10 mouse cellular contexts compared by ENCODE assay signal in the genomic region with DNA sequence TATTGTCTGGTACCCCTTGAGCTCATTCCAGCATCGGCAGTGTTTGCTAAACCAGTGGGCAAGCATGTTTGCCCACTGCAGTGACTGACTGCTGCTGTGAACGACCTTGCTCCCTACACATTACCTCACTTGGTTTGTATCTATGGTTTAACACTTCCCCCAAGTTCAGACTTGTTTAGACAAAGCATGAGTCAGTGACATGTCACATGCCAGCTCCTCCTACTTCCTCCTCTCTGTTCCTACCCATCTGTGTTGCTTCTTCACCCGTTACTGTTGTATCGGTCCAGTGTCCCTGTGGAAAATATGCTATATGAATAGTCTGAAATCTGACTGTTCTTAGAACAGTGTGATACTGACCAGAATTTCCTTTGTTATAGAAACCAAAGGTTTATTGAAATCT. TPM values are rescaled to one million over a fixed set of nuclear protein-coding genes. Genes with fewer than 3 reads are reported as not detected.
DNase-seq lines count a peak whose midpoint lies in the region; ATAC-seq lines count a peak whose summit lies in the region.
"Had no signal": no experiment of that assay in that cellular context is flagged by ENCODE, and none has a peak within 500 bp of the region (broad histone marks: within the 10 kb centered on the region; RNA-seq: fewer than 3 reads in every experiment).

No protein-coding gene starts in this region.

- no peaks in the 10 kb centered on the region for H3K9me3 ChIP-seq in kidney, embryonic 16.5 days (ENCODE audit: low read length)
- H3K9me3 ChIP-seq in liver, embryonic 11.5 days (ENCODE audit: control insufficient read depth, low read length): no peaks in the 10 kb centered on the region
- H3K9me3 ChIP-seq: embryonic facial prominence, embryonic 13.5 days had no signal

- H3K27me3 ChIP-seq in kidney, embryonic 16.5 days (ENCODE audit: insufficient read depth, low read length): no peaks in the 10 kb centered on the region
- H3K27me3 ChIP-seq in liver, embryonic 11.5 days (replicated peaks; ENCODE audit: control insufficient read depth, insufficient read depth, low read length): no peaks in the 10 kb centered on the region
- H3K27me3 ChIP-seq: embryonic facial prominence, embryonic 13.5 days had no signal

- no peaks in the 10 kb centered on the region for H3K4me1 ChIP-seq in kidney, embryonic 16.5 days (ENCODE audit: insufficient read depth, low read length)
- peaks cover 15% of the 10 kb centered on the region for H3K4me1 ChIP-seq in liver, embryonic 11.5 days (replicated peaks; ENCODE audit: control insufficient read depth, insufficient read depth, low read length)
- H3K4me1 ChIP-seq: embryonic facial prominence, embryonic 13.5 days had no signal

- H3K4me3 ChIP-seq in kidney, embryonic 16.5 days (ENCODE audit: low read length): no peak overlapping the region
- H3K4me3 ChIP-seq in liver, embryonic 11.5 days (ENCODE audit: low read depth, low read length): no peak overlapping the region
- H3K4me3 ChIP-seq: embryonic facial prominence, embryonic 13.5 days had no signal

- no peak overlapping the region for H3K9ac ChIP-seq in kidney, embryonic 16.5 days (replicated peaks; ENCODE audit: low read length)
- H3K9ac ChIP-seq in liver, embryonic 11.5 days (ENCODE audit: low read depth, low read length): no peak overlapping the region
- H3K9ac ChIP-seq: embryonic facial prominence, embryonic 13.5 days had no signal

- H3K27ac ChIP-seq in kidney, embryonic 16.5 days (ENCODE audit: low read length): no peak overlapping the region
- H3K27ac ChIP-seq in liver, embryonic 11.5 days (ENCODE audit: low read depth, low read length): peak overlapping the region; percentile 13; the same call in 1 of the 2 replicates
- H3K27ac ChIP-seq: embryonic facial prominence, embryonic 13.5 days had no signal

- 63% methylated on average over 4 of the region's 4 CpGs for WGBS in kidney, embryonic 16.5 days
- 51% methylated on average over 4 of the region's 4 CpGs for WGBS in liver, embryonic 11.5 days

- no peak overlapping the region for H3K4me2 ChIP-seq in kidney, embryonic 16.5 days (replicated peaks; ENCODE audit: low read depth, low read length)
- H3K4me2 ChIP-seq in liver, embryonic 11.5 days: no peak overlapping the region
- H3K4me2 ChIP-seq: embryonic facial prominence, embryonic 13.5 days had no signal

- H3K36me3 ChIP-seq in kidney, embryonic 16.5 days (ENCODE audit: insufficient read depth, low read length): peaks cover 14% of the 10 kb centered on the region
- H3K36me3 ChIP-seq in liver, embryonic 11.5 days (ENCODE audit: control insufficient read depth, insufficient read depth, low read length): no peaks in the 10 kb centered on the region

- no peak for DNase-seq in kidney, postnatal 10 days
- DNase-seq in NIH3T3 (ENCODE audit: low read depth): peak; percentile 29
- DNase-seq in liver, embryonic 11.5 days (ENCODE audit: low spot score): no peak
- peak; percentile 71 to 72 for DNase-seq in natural killer cell, adult 2 months (ENCODE audit: low spot score in 2 of 2)
- no peak for DNase-seq in gastrocnemius, postnatal 10 days
- no peak for DNase-seq in layer of hippocampus, postnatal 14 days (ENCODE audit: low spot score in 2 of 2)
- no peak for DNase-seq in cerebellum, adult 9-10 months
- DNase-seq: kidney, postnatal 36 days had no signal

- ATAC-seq in kidney, embryonic 16.5 days (ENCODE audit: low FRiP score, low TSS enrichment): peak; percentile 31; the same call in 1 of the 2 replicates
- ATAC-seq in liver, embryonic 11.5 days (replicated peaks; ENCODE audit: low FRiP score): peak; percentile 68

RNA-seq across cellular contexts. Expression of a gene that starts 44.8 kb away (rescaled TPM):
- polyA plus RNA-seq in kidney, embryonic 16.5 days (2015; fragmentation: Nextera tagmentation; extraction: Ambion mirVana): 26.2 and 26.9 TPM in 2 replicates
- 29.2 and 32.6 TPM in 2 replicates for polyA plus RNA-seq in liver, embryonic 11.5 days (2014; fragmentation: Nextera tagmentation; extraction: Ambion mirVana)
- 10 to 100 TPM; 68.8 to 86.6 TPM for total RNA-seq in gastrocnemius, postnatal 10 days (2021)
- total RNA-seq in layer of hippocampus, postnatal 14 days (2021): 100 to 1,000 TPM; 126 to 129 TPM

RNA-seq across cellular contexts. Expression of a gene that starts 56.0 kb away (rescaled TPM):
- polyA plus RNA-seq in kidney, embryonic 16.5 days (2015; fragmentation: Nextera tagmentation; extraction: Ambion mirVana): 248 and 269 TPM in 2 replicates
- polyA plus RNA-seq in liver, embryonic 11.5 days (2014; fragmentation: Nextera tagmentation; extraction: Ambion mirVana): 39.7 and 41.8 TPM in 2 replicates
- 10 to 100 TPM; 59.7 to 68.9 TPM for total RNA-seq in gastrocnemius, postnatal 10 days (2021)
- total RNA-seq in layer of hippocampus, postnatal 14 days (2021): 100 to 1,000 TPM; 505 to 525 TPM

RNA-seq across cellular contexts. Expression of a gene that starts 59.6 kb away (rescaled TPM):
- 0.68 and 1.3 TPM in 2 replicates for polyA plus RNA-seq in kidney, embryonic 16.5 days (2015; fragmentation: Nextera tagmentation; extraction: Ambion mirVana)
- polyA plus RNA-seq in liver, embryonic 11.5 days (2014; fragmentation: Nextera tagmentation; extraction: Ambion mirVana): 3.2 and 3.5 TPM in 2 replicates
- total RNA-seq in gastrocnemius, postnatal 10 days (2021): 1 to 10 TPM in 1 of 2 experiments, under 1 TPM in 1; 0.42 to 1.6 TPM
- under 1 TPM in 1 of 2 experiments, not detected in 1; 0.36 TPM for total RNA-seq in layer of hippocampus, postnatal 14 days (2021)

Comparison
In these comparisons a context has a peak if more than half of its experiments do, and no peak if none do; other contexts are left out.
1. DNase-seq: peak in NIH3T3 (single experiment) and natural killer cell, adult 2 months (2 of 2); none in kidney, postnatal 10 days (single experiment), liver, embryonic 11.5 days (single experiment), gastrocnemius, postnatal 10 days (single experiment), layer of hippocampus, postnatal 14 days (0 of 2) and cerebellum, adult 9-10 months (single experiment).
2. RNA of a gene that starts 56.0 kb away (total RNA-seq): 505 to 525 TPM in layer of hippocampus, postnatal 14 days; 59.7 to 68.9 TPM in gastrocnemius, postnatal 10 days; every median in the first group is over 4 times any median in the second.